Mouse (Mus musculus) mature B cell (primary cell): ENCODE measurements around the gene Dok4.

Source experiments
- in situ Hi-C: fragments of 300-500 bp; cut with MboI; formaldehyde crosslinking; loops from 2 replicates; pipeline ENCODE4 v1.14.3; 2019

Gene Dok4

GRCm38 (mm10) chr8:94876197-94876730 is at the start of gene Dok4:
TSS of gene Dok4 (minus strand) at chr8:94876330.
- in situ Hi-C loops: no loop called here

GRCm38 (mm10) chr8:94923405-94923804 is 47.3 kb upstream of the Dok4 start, which contains the start of gene Adgrg5:
TSS of gene Adgrg5 (plus strand) at chr8:94923694.
- in situ Hi-C loops: no loop called here

GRCm38 (mm10) chr8:94922602-94923001 is 46.5 kb upstream of the Dok4 start:
- in situ Hi-C loops: no loop called here

- in situ Hi-C loops: no loop called here
Measured at GRCm38 (mm10) chr8:94922176-94922575, 46.0 kb upstream of the Dok4 start.

- in situ Hi-C loops: no loop called here
Measured at GRCm38 (mm10) chr8:94919256-94919655, 43.1 kb upstream of the Dok4 start.

- in situ Hi-C loops: no loop called here
Measured at GRCm38 (mm10) chr8:94917851-94918495, 41.8 kb upstream of the Dok4 start, which contains the start of gene Ccdc102a. TSS of gene Ccdc102a (minus strand) at chr8:94918098.

GRCm38 (mm10) chr8:94917352-94917751 is 41.2 kb upstream of the Dok4 start:
- in situ Hi-C loops: no loop called here

- in situ Hi-C loops: no loop called here
Measured at GRCm38 (mm10) chr8:94916960-94917324, 40.8 kb upstream of the Dok4 start.

- in situ Hi-C loops: no loop called here
Measured at GRCm38 (mm10) chr8:94916311-94916959, 40.3 kb upstream of the Dok4 start.

GRCm38 (mm10) chr8:94914701-94915101 is 38.6 kb upstream of the Dok4 start:
- in situ Hi-C loops: no loop called here

GRCm38 (mm10) chr8:94914256-94914655 is 38.1 kb upstream of the Dok4 start:
- in situ Hi-C loops: no loop called here

- in situ Hi-C loops: no loop called here
Measured at GRCm38 (mm10) chr8:94913061-94913660, 37.0 kb upstream of the Dok4 start.

GRCm38 (mm10) chr8:94908847-94909246 is 32.7 kb upstream of the Dok4 start:
- in situ Hi-C loops: loop anchor here (10.0 kb wide), 1 partner anchor 204 kb away; no protein-coding TSS in a partner anchor

- in situ Hi-C loops: loop anchor here (10.0 kb wide), 1 partner anchor 203 kb away; no protein-coding TSS in a partner anchor
Measured at GRCm38 (mm10) chr8:94907591-94908300, 31.6 kb upstream of the Dok4 start.

GRCm38 (mm10) chr8:94904450-94905175 is 28.5 kb upstream of the Dok4 start:
- in situ Hi-C loops: loop anchor here (10.0 kb wide), 1 partner anchor 200 kb away; no protein-coding TSS in a partner anchor

- in situ Hi-C loops: loop anchor here (10.0 kb wide), 1 partner anchor 199 kb away; no protein-coding TSS in a partner anchor
Measured at GRCm38 (mm10) chr8:94903709-94904108, 27.6 kb upstream of the Dok4 start.

GRCm38 (mm10) chr8:94901031-94901430 is 24.9 kb upstream of the Dok4 start:
- in situ Hi-C loops: loop anchor here (10.0 kb wide), 1 partner anchor 196 kb away; no protein-coding TSS in a partner anchor

- in situ Hi-C loops: loop anchor here (10.0 kb wide), 1 partner anchor 196 kb away; no protein-coding TSS in a partner anchor
Measured at GRCm38 (mm10) chr8:94900617-94901016, 24.5 kb upstream of the Dok4 start.

- in situ Hi-C loops: no loop called here
Measured at GRCm38 (mm10) chr8:94899262-94899661, 23.1 kb upstream of the Dok4 start.

- in situ Hi-C loops: no loop called here
Measured at GRCm38 (mm10) chr8:94892917-94893316, 16.8 kb upstream of the Dok4 start.
